Mouse (Mus musculus) lung, postnatal 0 days (tissue): ENCODE data around the gene Rfx5.

ENCODE experiments used
- CTCF ChIP-seq: IDR thresholded peaks from 2 replicates; pipeline ENCODE4 v1.5.1; 2016; ENCODE audit warnings: antibody characterized with exemption, mild to moderate bottlenecking
- EP300 ChIP-seq: IDR thresholded peaks from 2 replicates; pipeline ENCODE4 v1.6.1; 2016; ENCODE audit warnings: antibody characterized with exemption, mild to moderate bottlenecking, control low read depth

DNA sequence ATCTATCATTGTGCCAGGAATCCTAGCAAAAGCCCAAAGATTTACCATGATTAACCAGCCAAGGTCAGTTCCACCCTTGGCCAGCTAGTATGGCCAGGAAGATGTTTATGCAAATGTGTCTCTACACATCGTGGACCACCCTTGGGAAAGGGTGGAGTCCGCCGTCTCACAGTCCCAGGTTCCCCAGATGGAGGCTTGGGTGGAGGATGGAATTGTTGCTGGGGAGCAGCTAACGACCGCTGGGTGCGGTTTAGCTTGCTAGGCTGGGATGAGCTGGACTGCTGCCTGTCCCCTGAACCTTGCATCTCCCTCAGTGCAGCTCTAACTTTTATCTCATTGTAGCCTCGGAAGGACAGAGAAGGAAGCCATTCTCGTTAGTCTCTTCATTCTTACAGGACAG lies 6.0 kb downstream of the Rfx5 start:
- TF ChIP-seq EP300 (no peak), CTCF (no peak)
